Mouse (Mus musculus) right cerebral cortex, postnatal 25 days (tissue): ENCODE data around the gene Rbfox1.

ENCODE experiments used
- DNase-seq: peaks from one replicate; pipeline ENCODE4 v3.0.0; 2022

Gene Rbfox1

DNA sequence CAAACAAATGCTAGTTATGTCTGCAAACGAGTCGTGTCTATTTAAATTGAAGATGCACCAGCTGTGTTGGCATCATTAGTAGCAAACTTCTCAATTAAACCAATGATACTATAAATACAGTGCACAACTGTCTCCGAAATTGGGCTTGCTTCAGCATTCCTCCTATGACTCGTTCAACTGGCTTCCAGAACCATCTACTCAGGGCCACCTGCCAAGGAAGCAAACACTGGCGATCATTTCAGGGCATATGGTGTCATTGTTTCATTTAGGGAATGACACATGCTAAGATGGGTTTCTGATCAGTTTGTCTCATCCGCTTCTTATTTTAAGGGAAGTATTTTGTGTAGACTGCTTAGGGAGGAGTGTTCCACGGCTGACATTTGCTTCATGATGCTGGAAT, 1397.1 kb downstream of the Rbfox1 start:
- peak; percentile 58 for DNase-seq

DNA sequence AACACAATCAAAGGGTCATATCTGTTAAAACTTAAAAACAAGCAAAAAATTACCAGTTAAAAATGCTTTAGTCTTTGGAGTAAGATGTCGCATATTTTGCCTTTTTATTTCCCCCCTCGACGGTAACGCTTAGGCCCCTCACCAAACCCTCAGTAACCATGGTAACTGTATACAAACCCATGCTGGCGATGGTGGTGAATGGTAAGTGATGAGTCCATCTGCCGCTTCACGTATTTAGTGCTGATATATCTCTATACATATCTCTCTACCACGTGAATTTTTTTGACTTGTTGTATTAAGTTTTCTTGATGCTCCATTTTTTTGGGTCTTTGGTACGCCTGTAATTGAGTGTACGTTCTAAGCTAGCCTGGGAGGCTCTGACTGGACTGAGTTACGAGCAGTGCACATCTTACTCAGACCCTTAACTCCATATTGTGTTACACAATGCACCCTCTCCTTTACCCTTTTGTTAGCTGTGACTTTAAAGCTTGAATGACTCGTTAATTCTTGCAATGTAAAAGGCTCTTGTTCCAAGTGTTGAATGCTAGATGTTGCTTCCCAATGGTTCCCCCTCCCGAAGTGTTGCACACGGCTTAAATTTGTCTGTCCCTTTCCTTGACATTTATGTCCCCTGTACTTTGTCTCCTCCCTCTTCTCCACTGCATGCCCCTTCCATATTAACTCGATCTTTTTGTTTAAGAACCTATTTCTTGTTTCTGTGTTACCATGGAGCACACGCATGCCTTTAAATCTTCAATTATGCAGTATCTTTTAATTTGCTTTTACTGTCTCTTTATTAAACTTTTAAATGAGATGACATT, 1408.0 kb downstream of the Rbfox1 start:
- no peak for DNase-seq

DNA sequence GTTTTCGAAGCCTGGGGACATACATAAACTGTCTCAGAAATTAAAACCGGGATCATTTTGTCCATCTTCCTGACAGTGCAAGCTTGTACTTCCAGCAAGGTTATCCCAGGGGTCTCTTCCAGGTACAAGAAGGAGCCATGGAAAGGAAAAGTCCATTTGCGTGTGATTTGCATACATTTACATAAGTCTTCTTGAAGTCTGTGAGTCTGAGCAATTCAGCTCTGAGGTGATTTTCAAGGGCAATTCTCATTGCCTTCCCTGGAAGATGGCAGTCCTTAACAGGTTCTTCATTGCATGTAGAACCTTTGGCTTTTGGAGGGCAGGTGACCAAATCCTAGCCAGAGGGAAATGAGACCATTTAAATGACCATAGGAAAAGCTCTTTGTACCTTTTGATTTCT, 1417.3 kb downstream of the Rbfox1 start:
- no peak for DNase-seq

DNA sequence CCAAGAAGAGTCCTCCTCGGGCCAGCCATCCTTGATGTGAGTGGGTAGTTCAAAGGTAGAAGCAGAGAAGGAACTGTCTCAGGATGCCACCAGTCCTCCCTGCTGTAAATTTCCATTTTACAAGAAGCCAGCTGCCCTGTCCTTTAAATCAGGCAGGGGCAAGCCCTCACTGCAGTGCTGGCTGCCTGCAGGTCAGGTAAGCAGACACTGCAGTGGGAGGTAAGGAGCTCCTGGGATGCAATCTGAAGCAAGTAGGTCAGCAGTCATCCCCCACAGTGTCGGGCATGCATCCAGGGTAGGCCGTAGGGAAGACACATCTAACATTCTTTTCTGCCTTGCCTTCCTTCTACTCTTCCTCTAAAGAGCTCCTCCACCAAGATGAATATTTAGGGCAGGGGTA, 1444.0 kb downstream of the Rbfox1 start:
- no peak for DNase-seq

DNA sequence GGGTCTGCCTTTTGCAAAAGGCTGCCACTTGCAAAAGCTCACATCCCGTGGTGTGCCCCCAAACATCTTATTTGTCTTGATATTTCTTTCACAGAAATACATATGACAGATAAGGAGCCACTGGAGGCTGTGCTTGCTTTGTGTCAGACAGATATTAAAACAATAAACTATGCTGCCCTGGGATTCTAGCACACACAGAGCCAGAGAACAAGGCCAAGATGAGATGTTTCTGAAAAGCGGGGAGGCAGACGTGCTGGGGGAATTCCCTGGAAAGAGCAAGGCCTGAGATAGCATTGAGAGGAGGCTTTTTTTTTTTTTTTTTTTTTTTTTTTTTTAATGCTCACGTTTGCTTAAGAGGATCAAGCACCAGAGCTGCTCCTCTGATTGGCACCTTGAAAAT, 1456.0 kb downstream of the Rbfox1 start:
- no peak for DNase-seq

DNA sequence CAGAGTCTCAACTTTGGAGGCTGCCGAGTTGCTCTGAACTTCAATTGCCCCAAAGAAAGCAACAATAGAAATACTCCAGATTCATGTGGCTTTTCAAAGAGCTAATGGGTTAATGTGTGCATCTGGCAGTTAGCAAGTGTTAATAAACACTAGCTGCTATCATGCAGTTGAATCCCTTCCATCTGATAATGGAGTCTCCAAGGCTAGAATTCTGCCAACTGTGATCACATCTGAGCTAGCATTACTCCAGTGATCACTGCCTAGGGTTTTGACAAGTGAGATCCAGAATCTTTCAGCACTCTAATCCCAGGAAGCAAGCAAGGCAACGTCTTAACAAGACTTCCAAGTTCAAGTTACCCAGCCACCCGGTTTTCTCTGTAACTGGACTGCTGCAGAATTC, 1460.1 kb downstream of the Rbfox1 start:
- DNase-seq = no peak

DNA sequence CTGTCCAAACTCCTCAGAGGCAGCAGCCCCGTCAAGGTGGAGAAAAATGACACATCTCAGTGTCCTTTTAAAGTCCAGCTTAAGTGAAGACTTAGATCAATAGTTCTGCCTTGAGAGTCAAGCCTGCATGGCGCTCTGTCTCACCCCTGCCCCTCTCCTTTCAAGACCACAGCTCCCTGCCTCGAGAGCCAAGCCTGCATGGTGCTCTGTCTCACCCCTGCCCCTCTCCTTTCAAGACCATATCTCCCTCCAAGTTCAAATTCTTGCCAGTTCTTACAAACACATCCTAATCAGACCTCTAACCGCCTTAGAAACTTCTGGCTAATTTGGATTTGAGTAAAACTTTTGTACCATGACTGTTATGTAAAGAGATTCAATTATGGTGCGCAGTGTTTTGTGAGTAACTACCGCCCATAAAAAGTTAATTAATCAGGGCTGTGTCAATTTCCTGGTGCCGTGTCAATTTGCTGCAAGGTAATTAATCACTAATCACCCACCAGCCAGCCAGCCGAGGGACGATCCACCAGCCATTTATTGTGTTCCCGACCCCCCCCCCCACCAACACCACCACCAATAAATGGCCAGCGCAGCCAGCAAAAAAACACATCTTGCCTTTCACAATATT, 1461.0 kb downstream of the Rbfox1 start:
- DNase-seq = no peak

DNA sequence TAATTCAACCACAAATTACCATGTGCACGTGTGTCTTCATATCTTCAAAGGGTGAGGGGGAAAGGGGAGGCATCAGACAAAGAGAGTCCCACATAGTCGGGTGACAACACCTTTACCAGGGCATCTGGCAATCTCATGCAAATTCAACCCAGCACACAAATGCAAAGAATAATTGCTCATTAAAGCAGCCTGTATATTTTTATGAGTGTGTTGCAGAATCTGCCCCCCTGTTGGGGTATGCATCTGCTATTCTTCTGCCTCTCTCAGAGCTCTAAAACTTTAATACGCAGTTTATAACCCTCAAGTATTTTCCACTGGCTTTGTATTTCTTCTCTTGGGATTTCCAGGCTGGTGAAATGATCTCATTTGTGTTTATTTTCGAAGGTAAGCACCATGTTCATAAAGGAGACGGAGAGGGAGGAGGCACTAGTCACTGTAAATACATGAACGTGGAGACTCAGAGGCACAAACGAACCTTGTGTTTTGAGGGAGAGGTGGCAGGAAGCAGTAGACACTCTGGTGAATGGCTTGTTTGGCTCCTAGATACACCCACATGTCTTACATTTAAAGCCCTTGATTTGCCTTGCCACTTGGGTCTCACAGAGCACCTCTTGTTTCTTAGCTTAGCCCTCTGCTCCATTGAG, 1462.5 kb downstream of the Rbfox1 start:
- no peak for DNase-seq

DNA sequence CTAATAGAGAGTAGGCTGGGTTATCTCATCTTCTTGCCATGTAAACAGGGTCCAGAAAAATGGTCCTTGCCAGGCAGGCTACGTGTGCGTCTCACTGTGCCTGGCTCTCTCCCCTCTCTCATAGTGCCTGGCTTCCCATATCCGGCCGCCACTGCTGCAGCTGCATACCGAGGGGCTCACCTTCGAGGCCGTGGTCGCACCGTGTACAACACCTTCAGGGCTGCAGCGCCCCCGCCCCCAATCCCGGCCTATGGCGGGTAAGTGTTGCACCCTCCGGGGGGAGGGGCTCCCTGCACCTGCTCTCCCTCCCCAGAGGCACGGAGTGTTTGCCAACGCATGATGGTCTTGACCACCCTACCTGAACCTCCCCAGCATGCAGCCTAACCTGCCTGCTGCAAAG, 1467.7 kb downstream of the Rbfox1 start:
- no peak for DNase-seq

DNA sequence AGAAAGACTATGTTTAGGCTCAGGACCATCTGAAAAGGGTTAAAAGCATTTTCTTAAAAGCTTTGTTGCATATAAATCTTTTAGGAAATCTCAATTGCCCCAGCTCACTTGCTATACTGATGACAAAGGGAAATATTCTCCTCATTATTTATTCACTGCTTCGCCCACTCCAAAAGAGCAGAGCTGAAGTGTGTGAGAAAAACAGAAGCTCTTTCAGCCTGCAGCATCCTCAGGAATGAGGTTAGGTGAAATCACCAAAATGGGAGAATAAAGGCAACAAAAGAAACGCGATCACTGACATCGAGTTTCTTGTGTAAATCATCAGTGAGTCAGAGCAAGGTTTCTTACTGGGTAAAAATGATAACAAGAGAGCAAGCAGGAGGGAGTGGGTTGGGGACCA, 1469.0 kb downstream of the Rbfox1 start:
- DNase-seq = no peak

DNA sequence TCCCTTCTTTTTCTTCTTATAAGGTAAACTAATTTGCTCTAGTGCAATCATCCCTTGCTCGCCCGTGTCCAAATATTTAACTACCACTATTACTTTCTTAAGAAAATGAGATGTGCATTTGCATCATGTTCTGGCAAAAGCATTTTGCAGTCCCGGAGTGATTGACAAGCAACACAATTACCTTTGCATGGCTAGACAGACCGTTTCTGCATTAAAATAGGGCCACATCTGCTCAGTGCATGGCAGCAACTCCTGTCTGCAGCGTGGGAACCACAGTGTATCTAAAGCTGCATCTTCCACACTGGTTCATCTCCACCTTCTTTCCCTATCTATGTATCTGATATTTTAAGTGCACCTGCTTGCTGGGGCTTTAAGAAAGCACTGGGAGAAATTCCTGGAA, 1473.9 kb downstream of the Rbfox1 start:
- no peak for DNase-seq

DNA sequence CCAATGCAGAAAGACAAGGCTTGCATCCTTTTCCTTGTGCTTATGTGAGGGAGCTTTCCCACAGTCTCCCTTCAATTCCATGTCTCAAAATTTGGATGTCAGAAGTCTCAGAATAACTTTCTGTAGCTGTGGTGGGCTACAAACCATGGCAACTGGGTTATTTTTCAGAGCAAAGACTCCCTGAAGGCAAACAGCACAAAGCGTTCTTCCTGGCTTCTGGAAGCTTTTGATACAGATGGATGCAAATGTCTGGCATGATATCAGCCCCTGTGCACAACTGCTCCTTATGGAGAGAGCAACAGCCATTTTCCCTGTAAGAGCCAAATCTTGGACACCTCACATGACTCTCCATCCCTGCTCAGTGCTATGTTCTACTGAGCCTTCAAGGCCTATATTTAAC, 1475.6 kb downstream of the Rbfox1 start:
- no peak for DNase-seq

DNA sequence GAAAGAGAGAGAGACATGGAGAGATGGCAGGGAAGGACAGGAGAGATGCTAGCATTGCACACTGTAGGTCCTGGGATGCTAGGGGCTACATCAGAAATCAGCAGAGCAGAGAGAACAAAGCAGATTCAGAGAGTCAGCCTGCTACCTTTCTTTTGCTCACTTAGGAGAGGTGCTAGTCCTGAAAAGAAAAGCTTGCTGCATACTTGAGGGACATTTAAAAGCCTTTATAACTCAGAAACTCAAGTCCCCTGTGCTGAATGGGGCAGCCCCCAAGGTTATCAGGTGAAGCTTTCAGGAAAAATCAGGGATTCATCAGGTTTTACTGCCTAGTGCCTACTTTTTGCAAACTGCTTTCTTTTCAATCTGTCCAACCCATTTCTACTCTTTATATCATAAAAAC, 1480.7 kb downstream of the Rbfox1 start:
- no peak for DNase-seq

DNA sequence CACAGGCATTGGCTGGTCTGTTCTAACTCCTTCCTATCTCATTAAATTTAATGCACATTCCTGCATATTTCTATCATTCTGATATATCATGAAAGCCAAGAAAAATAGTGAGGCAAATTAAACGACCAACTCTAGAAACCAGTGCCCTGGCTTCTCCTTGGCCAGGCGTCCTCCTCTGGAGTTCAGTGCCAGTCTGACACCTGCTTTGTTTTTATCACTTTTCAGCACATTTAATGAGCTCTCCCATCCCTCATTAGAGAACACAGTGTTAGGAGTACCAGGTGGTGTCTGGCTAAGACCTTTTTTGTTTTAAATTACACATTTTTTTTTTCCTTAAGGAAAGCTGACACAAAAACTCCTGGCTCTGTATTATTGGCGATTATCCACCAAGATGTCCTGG, 1489.0 kb downstream of the Rbfox1 start:
- no peak for DNase-seq

DNA sequence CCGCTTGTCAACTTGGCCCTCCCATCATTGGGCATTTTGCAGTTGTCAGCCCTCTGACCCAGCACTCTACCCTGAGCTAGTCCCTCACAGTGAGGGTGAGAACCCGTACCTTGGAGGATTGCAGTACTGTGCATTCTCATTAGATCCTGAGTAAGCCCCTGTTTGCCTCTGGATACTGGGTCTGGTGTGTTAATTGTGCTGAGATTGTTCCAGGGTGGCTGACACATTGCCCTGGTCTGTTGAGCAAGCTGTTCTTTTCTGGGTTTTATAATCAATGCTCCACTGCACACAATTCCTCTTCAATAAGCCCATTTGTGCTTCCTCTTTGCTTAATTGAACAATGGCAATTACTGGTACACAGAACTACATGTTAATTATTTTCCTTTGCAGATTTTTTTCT, 1489.5 kb downstream of the Rbfox1 start:
- DNase-seq = no peak

DNA sequence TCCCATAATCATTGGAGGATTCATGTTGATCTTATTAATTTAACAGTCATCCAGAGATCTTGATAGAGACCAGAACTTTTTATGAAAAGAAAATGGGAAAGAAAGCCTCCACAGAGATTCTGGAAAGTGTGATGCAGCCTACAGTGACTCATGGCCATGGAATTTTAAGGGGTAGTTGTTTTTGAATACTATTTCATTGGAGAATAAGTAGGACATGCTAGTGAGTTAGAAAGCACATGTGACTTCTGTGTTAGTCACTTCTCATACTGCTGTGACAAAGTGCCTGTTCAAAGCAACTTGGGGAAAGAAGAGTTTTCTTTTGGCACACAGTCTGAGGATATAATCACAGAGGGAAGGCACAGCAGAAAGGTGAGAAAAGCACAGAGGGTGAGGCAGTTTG, 1510.9 kb downstream of the Rbfox1 start:
- no peak for DNase-seq

DNA sequence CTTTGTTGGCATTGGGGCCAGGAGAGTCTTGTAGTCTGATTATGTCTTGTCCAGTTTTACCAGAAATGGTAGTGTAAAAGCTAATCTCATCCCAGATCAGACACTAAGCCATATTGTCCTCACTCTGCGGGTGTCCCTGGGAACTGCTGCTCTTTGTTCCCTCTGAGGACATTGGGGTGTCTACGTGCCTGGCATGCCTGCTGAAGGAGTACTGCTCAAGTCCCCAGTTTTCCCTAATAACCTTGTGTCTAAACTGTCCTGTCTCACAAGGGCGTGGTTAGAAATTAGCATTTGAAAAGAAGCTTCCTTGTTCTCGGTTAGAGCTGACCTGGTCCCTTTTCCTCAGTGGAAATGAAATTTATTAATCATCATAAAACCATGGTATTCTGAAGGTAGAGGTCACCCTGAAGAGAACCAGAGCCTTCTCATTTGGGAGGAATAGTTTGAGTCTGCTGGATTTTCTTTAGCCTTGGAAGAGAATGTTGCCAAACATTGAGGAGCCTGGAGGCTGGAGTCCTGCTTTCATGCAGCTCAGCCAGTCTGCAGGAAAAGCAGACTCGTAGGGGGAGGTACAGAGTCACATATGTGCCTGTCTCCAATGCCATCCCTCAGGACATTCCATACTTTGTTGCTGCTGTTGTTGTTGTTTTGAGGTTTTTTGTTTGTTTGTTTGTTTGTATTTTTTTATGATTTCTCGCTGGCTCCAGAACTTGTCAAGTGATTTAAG, 1519.8 kb downstream of the Rbfox1 start:
- no peak for DNase-seq

DNA sequence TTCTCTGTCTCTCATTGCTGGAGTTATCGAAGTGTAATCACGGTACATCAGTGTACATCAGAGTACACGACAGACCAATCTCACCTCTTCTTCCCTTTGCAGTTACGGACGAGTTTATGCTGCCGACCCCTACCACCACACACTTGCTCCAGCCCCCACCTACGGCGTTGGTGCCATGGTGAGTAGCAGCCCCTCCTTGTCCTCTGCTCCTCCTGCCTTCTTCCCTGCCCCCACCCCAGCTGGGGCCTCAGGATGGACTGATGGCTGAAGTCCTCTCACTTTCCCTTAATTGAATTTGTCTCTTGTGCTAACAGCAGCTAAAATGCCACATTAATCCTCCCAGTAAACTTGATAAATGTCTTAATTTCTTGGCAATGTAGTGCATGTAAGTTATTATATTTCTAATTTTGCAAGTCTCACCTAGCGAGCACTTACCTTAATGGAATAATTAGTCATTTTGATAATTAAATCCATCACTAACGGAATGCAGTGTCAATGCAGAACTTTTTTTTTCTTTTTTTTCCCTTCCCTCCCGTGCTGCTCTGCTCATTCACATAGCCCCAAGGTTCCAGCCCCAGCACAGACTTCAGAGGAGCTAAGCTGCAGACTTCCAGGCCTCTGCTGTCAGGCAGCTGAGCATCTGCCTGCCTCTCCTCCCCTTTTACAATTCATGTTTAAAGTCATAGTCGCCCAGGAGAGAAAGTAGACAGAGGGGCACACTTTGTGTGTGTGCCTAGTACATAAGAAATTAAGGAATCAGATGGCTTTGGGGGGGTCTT, 1522.9 kb downstream of the Rbfox1 start:
- DNase-seq = no peak

DNA sequence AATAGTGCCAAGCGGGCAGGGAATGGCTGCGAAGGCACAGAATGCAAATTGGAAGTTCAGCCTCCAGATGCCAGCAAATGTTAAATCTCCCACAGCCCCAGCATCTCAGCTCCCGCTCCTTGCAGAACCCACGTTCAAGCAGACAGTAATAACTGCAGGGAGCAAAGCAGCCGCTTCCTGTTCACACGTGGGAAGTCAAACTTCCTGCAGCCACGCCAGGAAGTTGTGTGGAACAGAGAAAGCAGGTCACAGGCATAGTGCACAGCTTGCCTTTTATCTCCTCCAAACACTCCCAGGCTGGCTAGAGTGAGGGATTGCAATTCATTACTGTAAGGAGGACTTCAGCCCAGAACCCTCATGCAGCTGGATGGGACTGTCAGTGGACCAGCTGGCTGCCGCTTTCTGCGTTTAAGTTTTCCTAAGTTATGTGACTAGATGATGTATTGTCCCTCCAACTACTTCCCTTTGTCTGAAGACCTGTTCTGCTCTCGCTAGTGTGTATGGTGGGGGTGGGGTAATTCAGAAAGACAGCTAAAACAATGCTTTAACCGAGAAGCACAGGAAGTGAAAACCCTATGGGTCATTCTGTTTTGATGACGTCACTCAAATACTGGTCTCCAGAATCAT, 1534.6 kb downstream of the Rbfox1 start:
- DNase-seq = peak; percentile 47

DNA sequence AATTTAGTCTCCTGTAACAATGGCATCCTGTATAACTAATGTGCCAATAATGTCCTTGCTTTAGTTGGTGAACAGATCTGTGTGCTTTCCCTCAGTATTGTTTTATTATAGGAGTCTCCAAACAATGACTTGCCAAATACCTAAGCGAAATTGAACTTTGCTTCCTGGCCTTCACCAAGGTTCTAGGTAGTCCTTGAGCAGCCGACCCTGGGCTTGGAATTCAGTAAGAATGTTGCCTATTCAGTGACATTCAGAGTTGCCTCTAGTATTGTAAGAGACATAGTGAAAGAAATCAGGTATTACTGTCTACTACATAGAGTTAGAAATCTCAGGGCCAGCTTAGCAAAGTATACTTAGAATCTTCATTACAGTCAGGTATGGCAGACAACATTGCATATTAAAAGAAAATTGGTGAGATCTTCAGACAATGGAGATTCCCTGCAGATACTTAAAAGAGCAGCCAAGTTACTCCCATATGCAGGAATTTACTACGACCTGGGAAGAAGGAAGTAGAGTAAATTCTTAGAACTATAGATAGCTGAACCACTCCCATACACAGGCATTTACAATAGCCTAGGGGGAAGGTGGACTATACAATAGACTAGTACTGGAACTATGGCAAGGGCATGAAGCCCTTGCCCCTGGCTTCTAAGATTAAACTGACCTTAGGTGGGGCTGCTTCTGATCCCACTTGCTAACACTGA, 1540.4 kb downstream of the Rbfox1 start:
- DNase-seq = no peak

DNA sequence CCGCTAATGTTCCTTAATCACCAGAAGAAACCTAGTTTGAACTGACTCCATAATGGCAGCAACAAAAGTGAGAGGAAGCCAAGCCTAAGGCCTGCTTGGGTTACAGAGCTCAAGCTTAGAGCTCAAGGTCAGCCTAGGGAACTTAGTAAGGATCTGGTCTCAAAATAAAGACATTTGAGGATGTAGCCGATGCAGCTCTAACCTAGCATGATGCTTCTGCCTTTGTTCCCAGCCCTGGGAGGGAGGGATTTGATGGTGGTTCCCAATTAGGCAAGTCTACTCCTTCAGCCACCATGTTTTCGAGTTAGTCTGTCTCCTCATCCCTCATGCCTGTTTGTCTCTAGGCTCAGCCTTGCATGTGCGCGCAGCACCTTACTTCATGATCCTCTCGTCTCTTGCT, 1548.1 kb downstream of the Rbfox1 start:
- no peak for DNase-seq
